Mouse (Mus musculus) olfactory bulb, adult 2 months (tissue): ENCODE data around the gene Tubgcp2.

Source experiments
- CTCF ChIP-seq: fragments of 200-500 bp; IDR thresholded peaks from 2 replicates; pipeline ENCODE4 v1.5.1; 2012; ENCODE audit warnings: low read depth, mild to moderate bottlenecking, low read length, moderate library complexity; ENCODE audit not compliant: insufficient read depth
- POLR2A ChIP-seq: fragments of 200-500 bp; IDR thresholded peaks from 2 replicates; pipeline ENCODE4 v1.6.1; 2012; ENCODE audit warnings: mild to moderate bottlenecking, low read depth, low read length, moderate library complexity; ENCODE audit not compliant: insufficient read depth

DNA sequence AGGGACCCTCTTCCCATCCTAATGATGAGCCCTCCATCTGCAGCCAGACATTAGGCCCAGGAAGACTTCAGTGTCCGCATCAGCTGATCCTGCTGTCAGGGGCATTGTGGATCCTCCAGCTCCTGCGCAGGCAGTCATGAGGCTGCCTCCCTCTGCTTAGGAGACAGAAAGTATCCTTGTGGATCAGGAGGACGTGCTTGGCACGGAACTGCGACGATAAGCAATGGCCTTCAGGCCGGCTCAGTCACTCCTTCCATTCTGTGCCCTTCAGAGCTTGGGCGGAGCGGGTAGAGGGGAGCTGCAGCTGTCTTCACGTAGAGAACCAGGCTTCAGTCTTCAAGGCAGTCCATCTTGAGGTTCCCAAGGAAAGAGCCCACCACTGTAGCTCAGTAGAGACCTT, 75.3 kb downstream of the Tubgcp2 start:
- TF ChIP-seq POLR2A (no peak), CTCF (no peak)
